Mouse (Mus musculus): ENCODE data around the gene Kidins220. TPM values are rescaled to one million over a fixed set of nuclear protein-coding genes. Genes with fewer than 3 reads are reported as not detected.

Kidins220 gene
- total and polyA plus RNA-seq, 2 experiments from 2014 or later = 104 to 295 TPM

GRCm38 (mm10) chr12:25074344-25074743 is 99.6 kb downstream of the Kidins220 start:
- no peak for DNase-seq (ENCODE audit: low spot score)
- H3K9me3 ChIP-seq (ENCODE audit: low read length) = no peaks in the 10 kb centered on the region
- WGBS = 90% methylated on average over 3 of the region's 3 CpGs
- H3K36me3 ChIP-seq (ENCODE audit: insufficient read depth, low read length) = no peaks in the 10 kb centered on the region
- H3K9ac ChIP-seq (replicated peaks; ENCODE audit: low read length, poor library complexity, severe bottlenecking) = no peak overlapping the region
- H3K4me3 ChIP-seq (ENCODE audit: low read depth, low read length) = no peak overlapping the region
- H3K4me1 ChIP-seq (ENCODE audit: insufficient read depth, low read length) = no peaks in the 10 kb centered on the region
- TF ChIP-seq CTCF (IDR thresholded peaks at IDR 0.05) = no peak
- H3K4me2 ChIP-seq (ENCODE audit: low read depth, low read length, poor library complexity, severe bottlenecking) = no peak overlapping the region
- no peaks in the 10 kb centered on the region for H3K27me3 ChIP-seq (ENCODE audit: insufficient read depth, low read length)
- no peak overlapping the region for H3K27ac ChIP-seq (ENCODE audit: low read depth, low read length)
- no peak for ATAC-seq (ENCODE audit: low FRiP score)

GRCm38 (mm10) chr12:25083260-25084178 is 108.8 kb downstream of the Kidins220 start:
- ATAC-seq (ENCODE audit: low FRiP score) = no peak
- 35% methylated on average over 26 of the region's 26 CpGs for WGBS
- no peak overlapping the region for H3K4me2 ChIP-seq (ENCODE audit: low read depth, low read length, poor library complexity, severe bottlenecking)

DNA sequence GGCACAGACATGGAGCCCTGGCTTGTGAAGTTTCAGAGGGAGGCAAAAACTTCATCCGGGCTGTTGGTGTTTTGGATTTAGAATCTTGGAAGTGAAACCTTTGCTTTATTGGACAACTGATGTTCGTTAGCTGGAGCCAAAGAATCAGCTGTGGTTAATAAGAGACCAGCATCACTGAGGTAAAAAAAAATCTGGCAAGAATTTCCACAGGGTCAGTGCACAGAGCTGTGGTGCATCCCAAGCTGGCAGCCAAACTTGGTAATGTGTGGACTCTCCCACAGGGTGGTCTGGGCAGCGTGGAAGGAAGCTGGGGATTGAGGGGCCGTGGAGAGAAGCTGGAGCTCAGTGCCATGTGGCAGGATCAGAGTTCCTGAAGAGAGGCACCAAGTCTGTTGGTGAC is 112.2 kb downstream of the Kidins220 start:
- TF ChIP-seq CTCF (IDR thresholded peaks at IDR 0.05) = no peak
- no peaks in the 10 kb centered on the region for H3K9me3 ChIP-seq (ENCODE audit: low read length)
- H3K27ac ChIP-seq (ENCODE audit: low read depth, low read length) = no peak overlapping the region
- H3K4me2 ChIP-seq (ENCODE audit: low read depth, low read length, poor library complexity, severe bottlenecking) = no peak overlapping the region
- no peaks in the 10 kb centered on the region for H3K4me1 ChIP-seq (ENCODE audit: insufficient read depth, low read length)
- 68% methylated on average over 4 of the region's 4 CpGs for WGBS
- DNase-seq (ENCODE audit: low spot score) = peak; percentile 18
- H3K9ac ChIP-seq (replicated peaks; ENCODE audit: low read length, poor library complexity, severe bottlenecking) = no peak overlapping the region
- no peaks in the 10 kb centered on the region for H3K36me3 ChIP-seq (ENCODE audit: insufficient read depth, low read length)
- no peak overlapping the region for H3K4me3 ChIP-seq (ENCODE audit: low read depth, low read length)
- no peak for ATAC-seq (ENCODE audit: low FRiP score)
- H3K27me3 ChIP-seq (ENCODE audit: insufficient read depth, low read length) = no peaks in the 10 kb centered on the region

More at GRCm38 (mm10) chr12:25083260-25084178, 108.8 kb downstream of the Kidins220 start:
- Histone ChIP-seq H3K27me3 (ENCODE audit: insufficient read depth, low read length) (no peaks in the 10 kb centered on the region), H3K4me1 (ENCODE audit: insufficient read depth, low read length) (no peaks in the 10 kb centered on the region), H3K4me3 (ENCODE audit: low read depth, low read length) (no peak overlapping the region), H3K9me3 (ENCODE audit: low read length) (no peaks in the 10 kb centered on the region), H3K27ac (ENCODE audit: low read depth, low read length) (no peak overlapping the region), H3K9ac (replicated peaks; ENCODE audit: low read length, poor library complexity, severe bottlenecking) (no peak overlapping the region), H3K36me3 (ENCODE audit: insufficient read depth, low read length) (no peaks in the 10 kb centered on the region)
- peak; percentile 49 for DNase-seq (ENCODE audit: low spot score)
- TF ChIP-seq CTCF (IDR thresholded peaks at IDR 0.05) = no peak

- no peak overlapping the region for H3K9ac ChIP-seq (replicated peaks; ENCODE audit: low read length, poor library complexity, severe bottlenecking)
- 75% methylated on average over 1 of the region's 1 CpGs for WGBS
- no peaks in the 10 kb centered on the region for H3K27me3 ChIP-seq (ENCODE audit: insufficient read depth, low read length)
- DNase-seq (ENCODE audit: low spot score) = no peak
- ATAC-seq (ENCODE audit: low FRiP score) = no peak
- no peaks in the 10 kb centered on the region for H3K36me3 ChIP-seq (ENCODE audit: insufficient read depth, low read length)
- H3K4me2 ChIP-seq (ENCODE audit: low read depth, low read length, poor library complexity, severe bottlenecking) = no peak overlapping the region
- no peak overlapping the region for H3K4me3 ChIP-seq (ENCODE audit: low read depth, low read length)
- H3K9me3 ChIP-seq (ENCODE audit: low read length) = no peaks in the 10 kb centered on the region
- no peaks in the 10 kb centered on the region; the same call in 1 of the 2 replicates for H3K4me1 ChIP-seq (ENCODE audit: insufficient read depth, low read length)
- no peak for TF ChIP-seq CTCF (IDR thresholded peaks at IDR 0.05)
- no peak overlapping the region for H3K27ac ChIP-seq (ENCODE audit: low read depth, low read length)
Measured at GRCm38 (mm10) chr12:25089433-25089832, 114.7 kb downstream of the Kidins220 start.

GRCm38 (mm10) chr12:25092027-25092704 is 117.4 kb downstream of the Kidins220 start:
- Histone ChIP-seq H3K4me3 (ENCODE audit: low read depth, low read length) (peak overlapping the region; percentile 34), H3K27me3 (ENCODE audit: insufficient read depth, low read length) (no peaks in the 10 kb centered on the region), H3K9me3 (ENCODE audit: low read length) (no peaks in the 10 kb centered on the region), H3K36me3 (ENCODE audit: insufficient read depth, low read length) (no peaks in the 10 kb centered on the region), H3K4me1 (ENCODE audit: insufficient read depth, low read length) (peaks cover 1% of the 10 kb centered on the region; the same call in 1 of the 2 replicates), H3K9ac (replicated peaks; ENCODE audit: low read length, poor library complexity, severe bottlenecking) (peak overlapping the region; percentile 42), H3K4me2 (ENCODE audit: low read depth, low read length, poor library complexity, severe bottlenecking) (peak overlapping the region; percentile 79), H3K27ac (ENCODE audit: low read depth, low read length) (no peak overlapping the region)
- 8% methylated on average over 25 of the region's 25 CpGs for WGBS
- ATAC-seq (ENCODE audit: low FRiP score) (peak; percentile 66), DNase-seq (ENCODE audit: low spot score) (peak; percentile 87)
- peak; percentile 99 for TF ChIP-seq CTCF (IDR thresholded peaks at IDR 0.05)
